Mouse (Mus musculus): ENCODE results near the gene Gpx1.
"Not testable (repeated sequence)": the region's sequence is repeated elsewhere in the genome, so short reads cannot be mapped to it uniquely, and the experiment has no call there.

Gpx1 gene

DNA sequence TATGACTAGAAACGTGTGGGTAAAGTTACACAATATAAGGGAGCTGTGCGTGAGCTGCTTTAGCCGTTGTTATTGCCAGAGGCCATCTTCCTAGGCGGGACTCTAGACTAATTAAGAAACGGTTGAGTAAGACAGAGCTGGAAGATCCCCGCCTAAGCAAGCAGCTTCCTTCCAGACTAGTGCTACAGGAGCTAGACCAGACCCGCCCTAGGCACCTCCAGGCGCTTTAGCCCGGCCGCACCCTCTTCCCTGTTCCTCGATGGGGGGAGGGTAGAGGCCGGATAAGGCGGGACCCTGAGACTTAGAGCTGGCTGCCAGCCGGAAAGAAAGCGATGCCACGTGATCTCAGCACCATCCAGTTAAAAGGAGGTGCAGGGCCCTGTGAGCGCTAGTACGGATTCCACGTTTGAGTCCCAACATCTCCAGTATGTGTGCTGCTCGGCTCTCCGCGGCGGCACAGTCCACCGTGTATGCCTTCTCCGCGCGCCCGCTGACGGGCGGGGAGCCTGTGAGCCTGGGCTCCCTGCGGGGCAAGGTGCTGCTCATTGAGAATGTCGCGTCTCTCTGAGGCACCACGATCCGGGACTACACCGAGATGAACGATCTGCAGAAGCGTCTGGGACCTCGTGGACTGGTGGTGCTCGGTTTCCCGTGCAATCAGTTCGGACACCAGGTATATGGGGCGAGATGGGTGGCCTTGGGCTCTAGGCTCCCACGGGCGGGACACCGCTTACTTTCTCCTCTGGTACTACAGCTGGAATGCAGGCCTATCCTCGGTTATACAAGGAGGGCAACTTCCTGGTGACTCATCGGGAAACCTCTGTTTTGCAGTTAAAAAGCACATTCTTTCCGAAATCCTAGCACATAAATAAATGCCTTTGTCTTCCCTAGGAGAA lies at the start of gene Gpx1:
Gpx1 (plus strand) TSS at position 18 of the 896 bp plus-strand sequence.
- peak; percentile 98 for DNase-seq

DNA sequence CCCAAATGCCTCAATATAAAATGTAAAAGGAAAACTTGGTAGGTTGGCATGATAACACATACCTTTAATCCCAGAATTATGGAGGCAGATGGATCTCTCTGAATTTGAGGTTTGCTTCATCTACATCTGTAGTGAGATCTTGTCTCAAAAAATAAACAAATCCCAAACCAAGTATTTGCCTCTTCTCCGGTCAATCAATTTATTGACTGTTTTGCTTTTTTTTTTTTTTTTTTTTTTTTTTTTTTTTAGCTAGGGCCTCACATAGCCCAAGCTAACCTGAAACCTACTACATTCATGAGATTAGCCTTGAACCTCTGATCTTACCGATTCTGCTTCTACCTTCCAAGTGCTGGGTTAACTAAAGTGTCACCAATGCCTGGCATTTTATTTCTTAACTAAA lies 49.4 kb upstream of the Gpx1 start:
- DNase-seq: no peak

DNA sequence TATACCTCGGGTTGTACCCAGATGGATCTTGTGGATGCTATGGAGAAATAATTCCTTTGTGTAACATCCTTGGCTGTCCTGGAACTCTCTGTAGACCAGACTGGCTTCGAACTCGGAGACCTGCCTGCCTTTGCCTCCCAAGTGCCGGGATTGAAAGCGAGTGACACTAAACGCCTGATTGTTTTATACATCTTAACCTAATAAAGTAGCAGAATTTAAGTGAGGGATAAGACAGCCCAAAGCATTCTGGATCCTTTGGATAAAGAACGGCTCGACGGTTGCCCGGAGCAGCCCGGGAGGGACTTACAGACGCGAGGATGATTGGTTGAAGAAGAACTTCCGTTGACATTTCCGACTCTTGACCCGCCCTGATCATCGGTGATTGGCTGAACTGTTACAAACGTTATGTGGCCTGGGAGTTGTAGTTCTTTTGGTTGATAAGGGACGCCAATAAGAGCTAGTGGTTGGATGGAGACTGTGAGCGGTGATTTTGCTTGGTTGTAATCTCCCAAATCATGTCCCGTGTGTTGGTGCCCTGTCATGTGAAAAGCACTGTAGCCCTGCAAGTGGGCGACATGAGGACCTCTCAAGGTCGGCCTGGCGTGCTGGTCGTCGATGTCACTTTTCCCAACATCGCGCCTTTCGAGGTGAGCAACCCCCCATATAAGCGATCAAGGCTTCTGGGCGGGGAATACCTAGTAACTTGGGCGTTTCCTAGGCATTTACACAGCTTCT lies 48.5 kb upstream of the Gpx1 start, which contains the start of gene Nicn1:
Nicn1 (plus strand) TSS at position 414 of the 735 bp plus-strand sequence.
- DNase-seq: peak; percentile 98

DNA sequence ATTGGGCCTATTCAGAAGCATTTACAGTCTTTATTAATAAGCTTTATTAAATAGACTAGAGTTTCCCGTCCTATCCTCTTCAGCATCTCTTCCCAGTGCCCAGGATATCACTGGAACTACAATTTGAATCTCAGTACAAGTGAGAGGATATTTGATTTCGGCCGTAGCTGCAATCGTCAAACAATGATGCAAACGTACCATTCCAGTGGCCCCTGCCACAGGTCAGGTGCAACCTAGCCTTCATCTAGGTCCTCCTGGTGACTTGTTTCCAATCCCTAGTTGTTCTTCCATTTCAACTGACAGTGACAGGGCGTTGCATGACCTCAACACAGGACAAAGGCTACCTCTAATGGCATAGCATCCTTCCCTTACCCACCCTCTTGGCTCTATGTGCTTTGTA lies 47.9 kb upstream of the Gpx1 start:
- no peak for DNase-seq

DNA sequence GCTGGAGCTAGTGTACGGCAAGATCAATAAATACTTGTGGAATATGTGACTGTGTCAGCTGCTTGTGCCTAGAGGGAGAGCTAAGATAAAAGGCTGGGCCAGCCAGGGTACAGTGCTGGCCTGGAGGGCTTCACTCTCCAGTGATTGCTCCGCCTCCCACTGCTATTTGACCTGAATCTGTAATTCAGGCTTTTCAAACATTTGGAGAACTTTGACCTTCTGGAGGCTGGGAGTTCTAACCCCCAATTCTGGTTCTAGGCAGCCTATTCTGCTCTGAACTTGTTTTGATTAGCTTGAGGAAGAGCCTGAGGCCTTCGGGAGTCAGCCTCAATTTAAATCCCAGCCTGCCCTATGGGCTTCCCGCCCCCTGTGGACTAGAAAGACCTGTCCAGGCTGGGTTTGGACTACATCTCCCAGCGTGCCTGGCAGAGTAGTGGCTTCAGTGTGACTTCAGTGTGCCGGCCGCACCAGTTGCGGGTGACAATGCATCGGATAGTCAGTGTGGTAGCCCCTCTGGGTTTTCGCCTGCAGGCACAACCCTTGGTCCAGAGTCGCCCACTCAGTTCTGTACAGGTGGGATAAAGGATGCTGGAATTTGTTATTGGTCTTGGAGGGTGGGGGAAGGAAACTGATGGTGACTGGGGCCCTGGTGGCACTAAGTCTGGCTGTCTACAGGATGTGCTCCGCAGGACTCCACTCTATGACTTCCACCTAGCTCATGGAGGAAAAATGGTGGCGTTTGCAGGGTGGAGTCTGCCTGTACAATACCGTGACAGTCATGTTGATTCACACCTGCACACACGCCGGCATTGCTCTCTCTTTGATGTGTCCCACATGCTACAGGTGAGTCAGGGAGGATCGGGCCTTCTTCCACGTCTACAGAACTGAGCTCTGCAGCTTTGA lies 42.0 kb upstream of the Gpx1 start, which contains the start of gene Amt:
Amt (plus strand) TSS at position 401 of the 903 bp plus-strand sequence.
- DNase-seq: peak; percentile 96

DNA sequence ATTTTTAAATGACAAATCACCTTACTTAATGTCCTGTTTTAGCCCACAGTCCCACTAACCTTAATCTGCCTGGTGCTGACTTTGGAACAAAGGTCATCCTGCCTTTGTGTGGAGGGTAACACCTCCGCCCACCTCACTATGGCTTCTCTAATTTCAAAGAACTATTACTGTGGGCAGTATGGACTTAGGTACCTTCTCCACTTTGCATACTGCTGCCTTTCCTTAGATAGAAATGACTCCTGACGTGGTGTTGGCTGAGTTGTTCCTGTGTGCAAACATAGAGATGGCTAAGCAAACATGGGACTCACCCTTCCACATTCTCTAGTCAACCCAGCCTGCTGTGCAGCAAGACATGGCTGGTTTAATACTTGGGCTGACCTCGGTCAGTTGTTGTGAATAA lies 36.9 kb upstream of the Gpx1 start:
- no peak for DNase-seq

DNA sequence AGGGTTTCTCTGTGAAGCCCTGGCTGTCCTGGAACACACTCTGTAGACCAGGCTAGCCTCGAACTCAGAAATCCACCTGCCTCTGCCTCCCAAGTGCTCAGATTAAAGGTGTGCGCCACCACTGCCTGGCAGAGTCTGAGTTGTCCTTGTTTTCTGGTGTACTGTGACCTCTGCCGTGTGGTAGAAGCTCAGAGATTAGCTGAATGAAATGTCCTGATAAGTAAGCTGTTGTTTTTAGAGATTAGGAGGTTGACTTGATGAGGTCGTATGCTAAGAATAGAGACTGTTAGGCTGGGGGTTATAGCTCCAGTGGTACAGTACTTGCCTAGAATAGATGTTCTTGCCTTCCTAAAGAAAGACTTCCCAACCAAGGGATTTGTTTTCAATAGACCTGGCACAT lies 34.0 kb upstream of the Gpx1 start:
- DNase-seq: no peak

DNA sequence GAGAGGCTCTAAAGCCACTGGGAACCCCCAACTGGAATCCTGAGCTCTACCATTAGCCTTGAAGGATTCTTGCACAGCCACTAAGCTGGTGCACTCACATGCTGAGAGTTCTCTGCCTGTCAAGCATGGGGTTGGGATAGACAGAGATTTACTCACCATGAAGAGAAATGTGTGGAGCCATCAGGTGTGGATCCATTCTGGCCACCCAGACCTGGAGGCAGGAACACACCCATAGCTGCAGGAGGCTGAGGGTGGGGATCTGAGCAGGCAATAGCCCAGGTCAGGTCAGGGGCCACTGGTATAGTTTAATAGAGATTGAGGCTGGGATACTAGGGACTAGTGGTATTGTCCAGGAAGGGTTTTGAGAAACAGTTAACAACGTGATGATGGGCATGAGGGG lies 33.5 kb upstream of the Gpx1 start:
- no peak for DNase-seq

DNA sequence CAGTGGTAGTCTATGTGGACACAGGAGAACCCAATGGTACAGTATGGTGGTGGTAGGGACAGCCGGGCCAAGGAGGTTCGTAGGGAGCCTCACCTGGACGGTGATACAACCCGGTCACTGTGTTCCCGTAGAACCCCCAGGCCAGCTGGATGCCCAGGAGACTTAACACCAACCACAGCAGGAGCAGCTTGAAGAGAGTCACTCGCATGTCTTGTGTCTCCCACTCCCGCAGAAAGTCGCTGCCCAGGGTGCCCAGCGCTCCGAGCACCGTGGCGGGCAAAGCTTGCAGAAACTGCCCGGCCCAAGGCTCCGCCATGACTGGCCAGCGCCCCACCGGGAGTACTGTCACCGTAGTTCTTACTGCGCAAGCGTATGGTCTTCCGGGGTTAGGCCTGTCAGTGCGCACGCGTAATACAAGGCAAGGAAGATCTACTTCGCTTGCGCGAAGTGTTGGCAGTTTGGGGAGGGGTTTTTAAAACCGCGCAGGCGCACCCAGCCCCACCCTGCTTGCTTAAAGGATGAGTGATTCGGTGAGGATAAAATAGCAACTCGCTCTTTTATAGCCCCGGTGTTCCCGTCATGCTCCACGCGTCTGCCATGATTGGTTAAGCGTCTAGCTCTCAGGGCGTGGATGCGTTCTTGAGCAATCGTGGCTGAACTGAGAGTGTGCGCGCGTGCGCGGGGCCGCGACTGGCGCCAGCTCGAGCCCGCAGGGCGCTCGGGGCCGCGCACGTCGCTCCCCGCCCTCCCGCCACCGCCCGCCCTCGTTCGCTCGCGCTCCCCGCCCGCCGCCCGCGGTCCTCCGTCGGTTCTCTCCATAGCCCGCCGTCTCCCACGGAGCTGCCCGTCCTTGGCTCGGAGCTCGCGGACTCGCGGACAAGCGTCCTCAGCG lies 32.8 kb upstream of the Gpx1 start, which contains the start of the genes Rhoa and Tcta:
Rhoa (plus strand) TSS at position 501 of the 892 bp plus-strand sequence.
Tcta (minus strand) TSS at position 532 of the 892 bp plus-strand sequence.
- peak; percentile 100 for DNase-seq

DNA sequence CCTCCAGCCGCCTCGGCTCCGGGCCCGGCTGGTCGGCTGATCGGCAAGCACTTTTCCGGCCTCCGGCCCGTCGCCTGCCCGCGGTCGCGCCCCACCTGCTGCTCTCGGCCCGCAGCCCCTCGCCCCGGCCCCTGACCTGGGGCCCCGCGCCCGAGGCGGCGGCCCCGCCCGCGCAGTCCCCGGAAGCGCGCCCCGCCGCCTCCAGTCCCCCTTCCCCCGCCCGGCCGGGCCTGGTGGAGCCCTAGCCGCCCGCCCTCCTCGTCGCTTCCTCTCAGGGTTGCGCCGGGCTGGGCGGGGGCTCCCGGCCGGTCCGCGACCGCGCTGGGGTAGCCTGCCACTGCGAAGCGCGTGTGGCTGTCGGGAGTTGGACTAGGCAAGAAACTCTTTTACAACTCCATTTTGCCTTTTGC lies 32.1 kb upstream of the Gpx1 start:
- peak; percentile 70 for DNase-seq

DNA sequence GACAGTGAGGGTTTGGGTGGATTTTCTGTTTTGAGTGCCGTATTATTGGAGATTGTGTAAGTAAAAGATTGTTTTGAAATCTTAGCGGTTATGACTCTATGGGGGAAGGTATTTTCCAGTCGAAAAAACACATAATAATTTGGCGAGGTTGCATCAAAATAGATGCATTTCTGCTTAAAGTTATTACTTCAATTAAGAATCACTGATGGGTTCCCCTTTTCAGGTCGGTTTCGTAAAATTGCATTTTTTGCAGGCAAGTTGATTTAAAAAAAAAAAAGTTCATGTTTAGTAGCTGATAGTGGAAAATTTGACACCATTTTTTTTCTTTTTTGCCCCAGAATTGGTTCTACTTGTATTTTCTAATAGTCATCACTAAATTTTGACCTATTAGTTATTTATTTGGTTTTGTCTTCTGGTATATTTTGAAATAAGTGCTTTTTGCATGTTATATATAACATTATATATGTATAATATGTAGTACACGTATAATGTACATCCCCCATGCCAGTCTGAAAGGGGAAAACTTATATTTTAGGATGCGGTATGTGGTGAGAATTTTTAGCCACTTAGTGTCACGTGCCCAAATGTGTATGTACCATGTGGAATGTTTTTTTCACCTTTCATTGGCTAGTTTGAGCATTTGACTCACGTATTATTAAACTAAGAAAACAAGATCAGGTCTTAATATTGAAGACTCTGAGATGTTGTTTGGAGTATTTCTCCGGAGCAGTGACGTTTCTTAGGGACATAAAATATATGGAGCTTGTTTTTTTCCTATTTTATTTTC lies 31.5 kb upstream of the Gpx1 start:
- DNase-seq: no peak

DNA sequence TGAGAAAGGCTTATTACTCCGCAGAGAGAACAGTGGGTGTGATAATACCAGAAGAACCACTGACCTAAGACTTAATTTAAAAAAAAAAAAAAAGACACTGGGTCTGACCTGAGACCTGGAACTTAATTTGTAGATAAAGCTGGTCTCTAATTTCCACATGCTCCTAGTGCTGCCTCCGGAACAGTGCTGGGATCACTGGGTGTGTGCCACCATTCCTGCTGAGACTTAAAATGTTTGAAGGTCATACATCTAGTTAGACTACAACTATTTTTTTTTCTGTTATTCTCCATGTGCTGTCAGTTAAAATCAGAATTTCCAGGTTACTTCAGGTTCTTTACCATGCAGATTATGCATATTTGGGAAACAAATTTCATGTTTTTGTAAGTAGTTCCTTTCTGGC lies 30.6 kb upstream of the Gpx1 start:
- DNase-seq: peak; percentile 41

DNA sequence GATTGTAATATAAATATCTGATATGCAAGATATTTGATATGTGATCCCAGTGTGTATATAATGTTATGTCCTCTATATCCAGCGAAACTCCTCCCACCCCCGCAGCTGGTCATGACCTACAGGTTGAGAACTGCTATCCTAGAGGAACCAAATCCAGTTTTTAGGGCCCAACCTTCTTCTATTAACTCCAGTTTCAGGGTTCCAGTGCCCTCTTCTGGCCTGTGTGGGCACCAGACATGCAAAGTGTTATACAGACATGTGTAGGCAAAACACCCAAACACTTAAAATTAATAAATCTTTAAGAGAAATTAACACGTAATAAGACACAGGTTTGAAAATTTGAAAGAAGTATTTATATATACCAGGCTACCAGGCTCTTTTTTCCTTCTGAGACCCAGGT lies 21.1 kb upstream of the Gpx1 start:
- no peak for DNase-seq

DNA sequence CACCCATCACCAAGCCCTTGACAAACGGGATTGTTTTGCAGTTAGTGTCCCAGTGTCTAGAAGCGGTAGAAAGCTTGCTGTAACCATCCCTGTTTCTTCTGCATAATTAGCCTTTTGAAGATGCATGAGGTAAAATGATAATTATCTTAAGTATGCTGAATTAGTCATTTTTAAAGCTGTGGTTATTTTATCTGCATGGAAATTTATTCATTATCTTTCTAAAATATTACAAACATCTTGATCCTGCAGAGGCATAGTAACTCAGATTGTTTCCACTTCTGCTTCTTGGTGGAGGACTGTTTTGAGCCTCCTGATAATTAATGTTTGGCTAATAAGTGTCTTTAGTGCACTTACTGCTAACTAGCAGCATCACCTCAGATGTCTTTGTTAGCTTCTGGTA lies 20.2 kb upstream of the Gpx1 start:
- no peak for DNase-seq

DNA sequence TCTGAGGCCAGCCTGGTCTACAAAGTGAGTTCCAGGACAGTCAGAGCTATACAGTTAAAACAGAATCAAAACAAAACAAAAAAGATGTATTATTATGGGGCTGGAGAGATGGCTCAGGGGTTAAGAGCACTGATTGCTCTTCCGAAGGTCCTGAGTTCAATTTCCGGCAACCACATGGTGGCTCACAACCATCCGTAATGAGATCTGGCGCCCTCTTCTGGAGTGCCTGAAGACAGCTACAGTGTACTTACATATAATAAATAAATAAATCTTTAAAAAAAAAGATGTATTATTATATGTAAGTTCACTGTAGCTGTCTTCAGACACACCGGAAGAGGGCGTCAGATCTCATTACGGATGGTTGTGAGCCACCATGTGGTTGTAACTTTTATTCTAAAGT lies 16.6 kb upstream of the Gpx1 start:
- DNase-seq: not testable (repeated sequence)

DNA sequence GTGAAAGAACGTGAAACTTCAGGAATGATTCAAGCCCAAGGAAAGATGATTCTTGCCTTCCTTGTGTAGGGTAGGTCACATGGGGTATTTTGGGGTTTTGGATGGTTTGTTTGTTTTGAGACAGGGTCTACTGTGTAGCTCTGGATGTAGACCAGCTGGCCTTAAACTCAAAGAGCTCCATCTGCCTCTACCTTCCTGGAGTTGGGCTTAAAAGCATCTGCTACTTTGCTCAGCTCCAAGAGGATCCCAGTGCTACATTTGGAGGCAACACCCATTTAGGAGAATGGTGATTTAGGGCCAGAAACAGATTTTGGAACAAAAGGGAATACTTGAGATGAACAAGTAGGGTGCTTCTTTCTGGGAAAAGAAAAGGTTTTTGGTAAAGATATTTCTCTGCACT lies 13.9 kb upstream of the Gpx1 start:
- no peak for DNase-seq

DNA sequence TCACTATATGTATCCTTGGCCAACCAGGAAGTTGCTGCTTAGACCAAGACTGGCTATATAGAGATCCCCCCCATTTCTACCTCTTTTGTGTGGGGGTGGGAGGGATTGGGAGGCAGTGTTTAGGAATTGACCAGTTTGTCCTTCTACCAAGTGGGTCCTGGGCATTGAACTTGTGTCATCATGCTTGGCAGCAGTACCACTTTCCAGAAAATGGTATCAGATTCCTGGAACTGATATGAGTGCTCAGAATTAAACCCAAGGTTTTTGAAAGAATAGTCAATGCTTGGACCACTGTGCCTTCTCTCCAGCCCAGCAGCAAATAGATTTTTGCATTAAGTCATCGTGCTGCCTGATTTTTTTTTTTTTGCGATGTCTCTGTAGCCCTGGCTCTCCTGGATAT lies 12.9 kb upstream of the Gpx1 start:
- DNase-seq: no peak

DNA sequence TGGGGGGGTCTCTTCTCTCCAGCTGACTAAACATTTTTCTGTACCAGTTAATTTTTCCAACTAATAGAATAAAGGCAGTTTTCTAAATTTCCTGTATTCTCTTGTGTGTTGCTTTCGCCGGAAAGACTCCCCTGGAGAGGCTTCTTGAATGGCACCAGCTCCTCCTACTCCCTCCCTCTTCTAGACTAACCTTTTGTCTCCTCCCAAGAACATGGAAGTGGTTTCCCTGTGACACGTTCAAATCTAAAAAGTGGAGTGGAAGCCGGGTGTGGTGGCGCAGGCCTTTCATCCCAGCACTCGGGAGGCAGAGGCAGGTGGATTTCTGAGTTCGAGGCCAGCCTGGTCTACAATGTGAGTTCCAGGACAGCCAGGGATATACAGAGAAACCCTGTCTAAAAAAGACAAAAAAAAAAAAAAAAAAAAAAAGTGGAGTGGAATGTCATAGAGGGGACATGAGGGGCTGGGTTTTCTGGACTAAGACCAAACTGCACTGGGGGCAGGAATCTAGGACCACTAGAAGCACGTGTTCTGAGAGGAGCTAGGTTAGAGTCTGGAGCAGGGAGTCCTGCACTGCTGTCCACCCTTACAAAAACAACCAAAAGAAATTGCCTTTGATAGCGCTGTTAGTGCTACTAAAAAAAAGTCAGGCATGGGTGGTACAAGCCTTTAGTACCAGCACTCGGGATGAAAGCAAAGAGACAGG lies 704 bp upstream of the Gpx1 start:
- DNase-seq: no peak

DNA sequence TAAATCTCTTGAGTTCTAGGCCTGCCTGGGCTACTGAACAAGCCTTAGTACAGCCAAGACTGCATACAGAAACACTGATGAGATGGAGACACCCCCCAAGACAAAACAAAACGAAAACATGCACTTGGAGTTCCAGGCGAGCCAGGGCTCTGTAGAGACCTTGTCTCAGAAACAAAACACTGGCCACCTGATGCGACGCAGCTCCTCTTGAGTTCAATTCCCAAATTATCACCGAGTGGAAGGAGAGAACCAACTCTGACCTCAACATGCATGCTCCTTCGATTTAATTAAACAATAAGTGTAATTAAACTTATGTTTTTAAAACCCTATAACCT lies 185 bp upstream of the Gpx1 start:
- DNase-seq: no peak

DNA sequence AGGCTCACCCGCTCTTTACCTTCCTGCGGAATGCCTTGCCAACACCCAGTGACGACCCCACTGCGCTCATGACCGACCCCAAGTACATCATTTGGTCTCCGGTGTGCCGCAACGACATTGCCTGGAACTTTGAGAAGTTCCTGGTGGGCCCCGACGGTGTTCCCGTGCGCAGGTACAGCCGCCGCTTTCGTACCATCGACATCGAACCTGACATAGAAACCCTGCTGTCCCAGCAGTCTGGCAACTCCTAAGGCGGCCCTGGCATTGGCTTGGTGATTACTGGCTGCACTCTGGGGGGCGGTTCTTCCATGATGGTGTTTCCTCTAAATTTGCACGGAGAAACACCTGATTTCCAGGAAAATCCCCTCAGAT lies 1.2 kb downstream of the Gpx1 start:
- no peak for DNase-seq
